Mouse (Mus musculus): ENCODE measurements around the gene Apold1. TPM values are rescaled to one million over a fixed set of nuclear protein-coding genes. Genes with fewer than 3 reads are reported as not detected.

Apold1 gene
- polyA plus RNA-seq, 1 experiment = 1.2 TPM

- TF ChIP-seq POLR2A (IDR thresholded peaks at IDR 0.05; ENCODE audit: borderline replicate concordance, extremely low read depth, low read depth, low read length) (no peak), CTCF (IDR thresholded peaks at IDR 0.05; ENCODE audit: insufficient read depth, low read length) (no peak)
- no peak overlapping the region for H3K4me3 ChIP-seq (replicated peaks; ENCODE audit: extremely low read depth, low read depth, low read length)
- DNase-seq = peak; percentile 55
- peaks cover 1% of the 10 kb centered on the region; the same call in 1 of the 2 replicates for H3K4me1 ChIP-seq (ENCODE audit: control insufficient read depth, insufficient read depth, low read length)
- 78% methylated on average over 11 of the region's 11 CpGs for WGBS
Observed at GRCm38 (mm10) chr6:135017211-135017610, 35.7 kb downstream of the Apold1 start.

- no peak for DNase-seq
- WGBS = 70% methylated on average over 10 of the region's 10 CpGs
- TF ChIP-seq POLR2A (IDR thresholded peaks at IDR 0.05; ENCODE audit: borderline replicate concordance, extremely low read depth, low read depth, low read length) (no peak), CTCF (IDR thresholded peaks at IDR 0.05; ENCODE audit: insufficient read depth, low read length) (no peak)
- peaks cover 6% of the 10 kb centered on the region for H3K4me1 ChIP-seq (ENCODE audit: control insufficient read depth, insufficient read depth, low read length)
- no peak overlapping the region for H3K4me3 ChIP-seq (replicated peaks; ENCODE audit: extremely low read depth, low read depth, low read length)
Observed at GRCm38 (mm10) chr6:135019564-135019963, 38.0 kb downstream of the Apold1 start.

GRCm38 (mm10) chr6:135021633-135022032 lies 40.1 kb downstream of the Apold1 start:
- Histone ChIP-seq H3K4me3 (replicated peaks; ENCODE audit: extremely low read depth, low read depth, low read length) (no peak overlapping the region), H3K4me1 (ENCODE audit: control insufficient read depth, insufficient read depth, low read length) (peaks cover 9% of the 10 kb centered on the region)
- 77% methylated on average over 3 of the region's 3 CpGs for WGBS
- no peak for DNase-seq
- TF ChIP-seq POLR2A (IDR thresholded peaks at IDR 0.05; ENCODE audit: borderline replicate concordance, extremely low read depth, low read depth, low read length) (no peak), CTCF (IDR thresholded peaks at IDR 0.05; ENCODE audit: insufficient read depth, low read length) (no peak)

GRCm38 (mm10) chr6:135023379-135023778 lies 41.9 kb downstream of the Apold1 start:
- WGBS = 70% methylated on average over 14 of the region's 14 CpGs
- H3K4me1 ChIP-seq (ENCODE audit: control insufficient read depth, insufficient read depth, low read length) = peaks cover 13% of the 10 kb centered on the region
- TF ChIP-seq POLR2A (IDR thresholded peaks at IDR 0.05; ENCODE audit: borderline replicate concordance, extremely low read depth, low read depth, low read length) (no peak), CTCF (IDR thresholded peaks at IDR 0.05; ENCODE audit: insufficient read depth, low read length) (no peak)
- no peak for DNase-seq
- no peak overlapping the region for H3K4me3 ChIP-seq (replicated peaks; ENCODE audit: extremely low read depth, low read depth, low read length)

GRCm38 (mm10) chr6:135024781-135025420 lies 43.4 kb downstream of the Apold1 start:
- H3K4me1 ChIP-seq (ENCODE audit: control insufficient read depth, insufficient read depth, low read length) = peaks cover 13% of the 10 kb centered on the region
- 74% methylated on average over 1 of the region's 1 CpGs for WGBS
- DNase-seq = no peak
- H3K4me3 ChIP-seq (replicated peaks; ENCODE audit: extremely low read depth, low read depth, low read length) = no peak overlapping the region
- no peak for TF ChIP-seq POLR2A (IDR thresholded peaks at IDR 0.05; ENCODE audit: borderline replicate concordance, extremely low read depth, low read depth, low read length)
- TF ChIP-seq CTCF (IDR thresholded peaks at IDR 0.05; ENCODE audit: insufficient read depth, low read length) = no peak

GRCm38 (mm10) chr6:135026232-135026631 lies 44.7 kb downstream of the Apold1 start:
- H3K4me1 ChIP-seq (ENCODE audit: control insufficient read depth, insufficient read depth, low read length) = peaks cover 13% of the 10 kb centered on the region
- 4% methylated on average over 3 of the region's 3 CpGs for WGBS
- H3K4me3 ChIP-seq (replicated peaks; ENCODE audit: extremely low read depth, low read depth, low read length) = no peak overlapping the region
- peak; percentile 46 for DNase-seq
- TF ChIP-seq POLR2A (IDR thresholded peaks at IDR 0.05; ENCODE audit: borderline replicate concordance, extremely low read depth, low read depth, low read length) (no peak), CTCF (IDR thresholded peaks at IDR 0.05; ENCODE audit: insufficient read depth, low read length) (no peak)

GRCm38 (mm10) chr6:135026755-135027154 lies 45.2 kb downstream of the Apold1 start:
- Histone ChIP-seq H3K4me3 (replicated peaks; ENCODE audit: extremely low read depth, low read depth, low read length) (no peak overlapping the region), H3K4me1 (ENCODE audit: control insufficient read depth, insufficient read depth, low read length) (peaks cover 13% of the 10 kb centered on the region)
- DNase-seq = no peak
- 52% methylated on average over 2 of the region's 2 CpGs for WGBS
- TF ChIP-seq CTCF (IDR thresholded peaks at IDR 0.05; ENCODE audit: insufficient read depth, low read length) (no peak), POLR2A (IDR thresholded peaks at IDR 0.05; ENCODE audit: borderline replicate concordance, extremely low read depth, low read depth, low read length) (no peak)

GRCm38 (mm10) chr6:135029246-135029645 lies 47.7 kb downstream of the Apold1 start:
- WGBS = 47% methylated on average over 4 of the region's 4 CpGs
- Histone ChIP-seq H3K4me3 (replicated peaks; ENCODE audit: extremely low read depth, low read depth, low read length) (no peak overlapping the region), H3K4me1 (ENCODE audit: control insufficient read depth, insufficient read depth, low read length) (peaks cover 8% of the 10 kb centered on the region)
- no peak for TF ChIP-seq CTCF (IDR thresholded peaks at IDR 0.05; ENCODE audit: insufficient read depth, low read length)
- TF ChIP-seq POLR2A (IDR thresholded peaks at IDR 0.05; ENCODE audit: borderline replicate concordance, extremely low read depth, low read depth, low read length) = 0 out of 2 replicates have a peak, but pooled peaks have one; percentile 17
- no peak for DNase-seq

Other genes starting within 250 kb of the Apold1 start
- gene Dusp16, start 189.1 kb upstream of the Apold1 start, polyA plus RNA-seq (2012; rRNA removed) = 19.5 and 21.1 TPM in 2 replicates
- gene Crebl2, start 151.6 kb upstream of the Apold1 start, polyA plus RNA-seq (2012; rRNA removed) = 15.9 and 25.1 TPM in 2 replicates
- 6.0 and 9.2 TPM in 2 replicates for gene Gpr19, start 83.1 kb upstream of the Apold1 start, polyA plus RNA-seq (2012; rRNA removed)
- gene Cdkn1b, start 61.3 kb upstream of the Apold1 start, polyA plus RNA-seq (2012; rRNA removed) = 26.9 and 31.6 TPM in 2 replicates
- gene Ddx47, start 29.9 kb downstream of the Apold1 start, polyA plus RNA-seq (2012; rRNA removed) = 35.8 and 55.7 TPM in 2 replicates
- 281 and 352 TPM in 2 replicates for gene Gprc5a, start 83.9 kb downstream of the Apold1 start, polyA plus RNA-seq (2012; rRNA removed)
- gene Gprc5d, start 136.6 kb downstream of the Apold1 start, polyA plus RNA-seq (2012; rRNA removed) = 0.17 TPM in 1 of 2 replicates, not detected in the other
- 6.3 and 9.2 TPM in 2 replicates for gene Fam234b, start 216.3 kb downstream of the Apold1 start, polyA plus RNA-seq (2012; rRNA removed)
- 15.4 and 33.8 TPM in 2 replicates for gene Hebp1, start 216.3 kb downstream of the Apold1 start, polyA plus RNA-seq (2012; rRNA removed)